12 mouse cellular contexts compared by ENCODE assay signal in the genomic region with DNA sequence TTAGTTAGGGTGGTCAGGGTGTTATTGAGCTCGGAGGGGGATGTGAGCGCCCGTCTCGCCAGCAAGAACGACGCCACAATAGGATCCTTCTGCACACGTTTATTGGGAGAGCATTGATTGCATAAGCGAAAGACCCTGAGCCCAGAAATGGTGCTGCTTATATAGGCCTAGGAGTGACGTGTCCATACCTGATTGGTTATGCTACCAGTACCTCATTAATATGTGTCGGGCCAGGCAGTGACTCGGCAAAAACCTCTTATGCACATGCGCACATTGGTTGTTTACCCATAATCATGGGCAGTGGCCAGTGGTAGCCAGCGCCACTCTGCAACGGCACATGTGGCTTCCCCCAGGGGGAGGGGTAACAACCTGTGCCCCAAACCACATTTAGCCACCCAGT. TPM values are rescaled to one million over a fixed set of nuclear protein-coding genes. Genes with fewer than 3 reads are reported as not detected.
"Had no signal": no experiment of that assay in that cellular context is flagged by ENCODE, and none has a peak within 500 bp of the region (broad histone marks: within the 10 kb centered on the region; RNA-seq: fewer than 3 reads in every experiment).

No protein-coding gene starts in this region.

RNA-seq across cellular contexts. Expression of a gene that starts 59.7 kb away (rescaled TPM):
- polyA plus RNA-seq: inflammation-experienced regulatory T-cells, adult 6 months; kidney, embryonic 14.5 days; limb, embryonic 10.5 days; limb, embryonic 15.5 days; lung, adult 2 months; lung, postnatal 0 days; midbrain, embryonic 10.5 days; midbrain, embryonic 15.5 days; neural tube, embryonic 13.5 days; spleen, adult 2 months; stomach, embryonic 15.5 days; thymus, postnatal 0 days had no signal
